Mouse (Mus musculus): ENCODE data around the gene Pex14. TPM values are rescaled to one million over a fixed set of nuclear protein-coding genes. Genes with fewer than 3 reads are reported as not detected.

Pex14 gene
- polyA plus RNA-seq, 1 experiment from 2014 or later = 43.5 TPM

DNA sequence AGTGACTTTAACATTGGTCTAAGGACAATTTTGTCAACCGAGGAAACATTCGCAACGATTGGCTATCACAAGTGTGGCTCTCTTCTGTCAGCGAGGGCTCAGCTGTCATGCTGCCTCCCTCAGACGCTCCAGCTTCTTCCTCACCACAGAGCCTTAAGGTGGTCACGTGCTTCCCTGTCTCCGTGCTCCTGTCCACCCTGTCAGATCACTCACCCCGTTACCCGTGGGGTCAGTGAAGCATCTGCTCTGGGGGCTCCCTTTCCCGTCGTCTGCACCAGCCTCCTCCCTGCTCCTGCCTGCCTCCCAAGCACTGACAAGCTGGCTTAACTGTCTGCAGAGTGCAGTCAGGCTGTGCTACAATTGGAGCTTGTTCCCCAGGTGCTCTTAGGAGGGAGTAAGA lies 119.8 kb downstream of the Pex14 start:
- peaks cover 8% of the 10 kb centered on the region; the same call in 1 of the 2 replicates for H3K4me1 ChIP-seq (replicated peaks; ENCODE audit: control insufficient read depth, insufficient read depth, low read length)

DNA sequence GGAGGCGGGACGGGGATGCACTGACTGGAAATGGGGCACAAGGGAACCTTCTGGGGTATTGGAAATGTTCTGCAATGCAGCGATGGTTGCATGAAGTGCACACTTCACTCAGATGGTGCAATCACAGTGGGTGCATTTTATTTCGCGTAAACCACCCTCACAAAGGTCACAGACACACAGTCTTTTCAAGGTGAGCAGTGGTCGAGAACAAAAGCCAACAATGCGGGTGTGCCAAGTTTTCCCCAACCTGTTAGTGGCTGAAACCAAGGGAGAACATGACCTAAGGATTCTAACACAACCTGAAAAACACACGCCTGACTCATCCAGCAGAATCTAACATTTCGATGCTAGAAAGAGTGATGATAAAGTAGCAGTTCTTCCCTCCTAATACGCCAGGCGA lies 120.8 kb downstream of the Pex14 start:
- H3K4me1 ChIP-seq (replicated peaks; ENCODE audit: control insufficient read depth, insufficient read depth, low read length) = 0 out of 2 replicates have a peak, but pooled peaks cover 6% of the 10 kb centered on the region
- no peak overlapping the region for H3K4me2 ChIP-seq (ENCODE audit: low read depth, low read length, severe bottlenecking)
- H3K9ac ChIP-seq (ENCODE audit: low read length) = no peak overlapping the region
- ATAC-seq (replicated peaks; ENCODE audit: low FRiP score) = no peak
- no peak overlapping the region for H3K27ac ChIP-seq (ENCODE audit: low read depth, low read length)
- no peaks in the 10 kb centered on the region for H3K27me3 ChIP-seq (ENCODE audit: control insufficient read depth, insufficient read depth, low read length)
- H3K36me3 ChIP-seq (ENCODE audit: control insufficient read depth, insufficient read depth, low read length) = no peaks in the 10 kb centered on the region
- WGBS = 92% methylated on average over 11 of the region's 11 CpGs
- H3K4me3 ChIP-seq (ENCODE audit: low read depth, low read length) = no peak overlapping the region
- DNase-seq (ENCODE audit: low spot score) = no peak
- H3K9me3 ChIP-seq (ENCODE audit: control insufficient read depth, low read length) = no peaks in the 10 kb centered on the region

More for the DNA sequence above, 119.8 kb downstream of the Pex14 start:
- WGBS = 76% methylated on average over 11 of the region's 11 CpGs
- H3K9me3 ChIP-seq (ENCODE audit: control insufficient read depth, low read length) = no peaks in the 10 kb centered on the region
- no peak overlapping the region for H3K9ac ChIP-seq (ENCODE audit: low read length)
- H3K27me3 ChIP-seq (ENCODE audit: control insufficient read depth, insufficient read depth, low read length) = no peaks in the 10 kb centered on the region
- H3K27ac ChIP-seq (ENCODE audit: low read depth, low read length) = no peak overlapping the region
- no peaks in the 10 kb centered on the region for H3K36me3 ChIP-seq (ENCODE audit: control insufficient read depth, insufficient read depth, low read length)
- no peak overlapping the region for H3K4me3 ChIP-seq (ENCODE audit: low read depth, low read length)
- H3K4me2 ChIP-seq (ENCODE audit: low read depth, low read length, severe bottlenecking) = no peak overlapping the region
- no peak for DNase-seq (ENCODE audit: low spot score)
- no peak for ATAC-seq (replicated peaks; ENCODE audit: low FRiP score)

DNA sequence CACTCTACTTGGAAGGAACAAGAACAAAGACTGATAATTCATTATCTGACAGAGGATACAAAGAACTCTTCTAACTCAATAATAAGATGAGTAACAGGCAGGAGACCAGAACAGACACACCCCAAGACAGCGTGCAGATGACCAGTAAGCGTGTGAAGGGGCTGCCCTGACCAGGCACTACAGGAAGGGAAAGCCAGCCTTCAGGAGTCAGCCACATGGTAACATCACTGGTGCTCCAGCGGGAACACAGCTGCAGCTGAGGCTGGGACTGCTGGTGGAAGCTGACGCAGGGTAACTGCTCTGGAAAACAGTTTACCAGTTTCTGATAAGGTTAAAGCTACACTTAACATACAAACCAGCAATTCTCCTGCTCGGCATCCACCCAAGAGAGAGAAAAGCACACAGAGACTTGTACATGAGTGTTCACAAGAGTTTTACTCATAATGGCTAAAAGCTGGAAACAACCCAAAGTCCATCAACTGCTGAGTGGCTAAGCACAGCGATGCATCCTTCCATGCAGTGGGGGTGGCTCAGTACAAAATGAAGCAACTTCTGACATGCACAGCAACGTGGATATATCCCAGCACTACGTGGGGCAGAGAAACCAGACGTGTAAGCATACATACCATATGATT lies 121.3 kb downstream of the Pex14 start:
- WGBS = 79% methylated on average over 9 of the region's 9 CpGs
- 0 out of 2 replicates have a peak, but pooled peaks cover 6% of the 10 kb centered on the region for H3K4me1 ChIP-seq (replicated peaks; ENCODE audit: control insufficient read depth, insufficient read depth, low read length)
- H3K4me2 ChIP-seq (ENCODE audit: low read depth, low read length, severe bottlenecking) = no peak overlapping the region
- no peak for ATAC-seq (replicated peaks; ENCODE audit: low FRiP score)
- H3K4me3 ChIP-seq (ENCODE audit: low read depth, low read length) = no peak overlapping the region
- no peak overlapping the region for H3K9ac ChIP-seq (ENCODE audit: low read length)
- H3K27ac ChIP-seq (ENCODE audit: low read depth, low read length) = no peak overlapping the region
- no peaks in the 10 kb centered on the region for H3K36me3 ChIP-seq (ENCODE audit: control insufficient read depth, insufficient read depth, low read length)
- H3K27me3 ChIP-seq (ENCODE audit: control insufficient read depth, insufficient read depth, low read length) = no peaks in the 10 kb centered on the region
- no peaks in the 10 kb centered on the region for H3K9me3 ChIP-seq (ENCODE audit: control insufficient read depth, low read length)
- DNase-seq (ENCODE audit: low spot score) = no peak

DNA sequence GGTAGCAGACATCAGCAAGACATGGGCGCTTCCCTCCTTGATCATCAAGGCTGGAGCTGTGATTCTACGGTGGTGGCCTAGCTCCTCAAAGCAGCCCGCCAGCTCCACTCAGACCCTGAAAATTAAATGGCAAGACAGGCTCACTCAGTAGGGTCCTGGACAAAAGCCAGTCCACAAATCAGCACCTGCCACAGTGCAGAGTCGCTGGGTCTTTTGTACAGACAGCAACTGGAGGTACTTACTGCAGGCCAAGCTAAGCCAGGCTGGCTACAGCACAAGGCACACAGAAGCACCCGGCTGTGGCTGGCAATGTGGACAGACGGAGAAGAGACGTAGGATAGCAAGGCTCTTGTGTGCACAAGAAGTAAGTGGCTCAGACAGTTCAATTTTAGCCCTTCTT lies 124.8 kb downstream of the Pex14 start:
- peaks cover 9% of the 10 kb centered on the region; the same call in 1 of the 2 replicates for H3K4me1 ChIP-seq (replicated peaks; ENCODE audit: control insufficient read depth, insufficient read depth, low read length)
- H3K27ac ChIP-seq (ENCODE audit: low read depth, low read length) = no peak overlapping the region
- no peaks in the 10 kb centered on the region for H3K27me3 ChIP-seq (ENCODE audit: control insufficient read depth, insufficient read depth, low read length)
- no peak overlapping the region for H3K4me2 ChIP-seq (ENCODE audit: low read depth, low read length, severe bottlenecking)
- H3K9ac ChIP-seq (ENCODE audit: low read length) = no peak overlapping the region
- no peak for ATAC-seq (replicated peaks; ENCODE audit: low FRiP score)
- no peak for DNase-seq (ENCODE audit: low spot score)
- WGBS = 63% methylated on average over 7 of the region's 7 CpGs
- no peaks in the 10 kb centered on the region for H3K9me3 ChIP-seq (ENCODE audit: control insufficient read depth, low read length)
- H3K36me3 ChIP-seq (ENCODE audit: control insufficient read depth, insufficient read depth, low read length) = no peaks in the 10 kb centered on the region
- H3K4me3 ChIP-seq (ENCODE audit: low read depth, low read length) = no peak overlapping the region

DNA sequence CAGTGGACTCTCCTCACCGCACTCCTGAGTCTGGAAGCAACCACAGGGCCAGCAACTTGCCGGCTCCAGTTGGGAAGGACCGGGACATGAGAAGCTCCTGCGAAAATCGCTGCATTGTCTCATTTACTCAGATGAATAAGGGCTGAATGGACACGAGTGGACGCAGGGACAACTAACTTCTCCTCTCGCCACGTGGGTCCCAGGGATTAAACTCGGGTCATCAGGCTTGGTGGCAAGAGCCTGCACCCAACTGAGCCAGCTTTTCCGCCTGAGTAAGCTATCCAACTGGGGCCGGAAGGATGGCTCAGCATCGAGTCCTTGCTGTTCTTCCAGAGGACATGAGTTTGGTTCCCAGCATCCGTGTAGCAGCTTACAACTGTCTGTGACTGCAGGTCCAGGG lies 126.3 kb downstream of the Pex14 start:
- Histone ChIP-seq H3K27me3 (ENCODE audit: control insufficient read depth, insufficient read depth, low read length) (no peaks in the 10 kb centered on the region), H3K4me2 (ENCODE audit: low read depth, low read length, severe bottlenecking) (no peak overlapping the region), H3K36me3 (ENCODE audit: control insufficient read depth, insufficient read depth, low read length) (no peaks in the 10 kb centered on the region), H3K27ac (ENCODE audit: low read depth, low read length) (no peak overlapping the region), H3K9ac (ENCODE audit: low read length) (no peak overlapping the region), H3K4me1 (replicated peaks; ENCODE audit: control insufficient read depth, insufficient read depth, low read length) (peaks cover 7% of the 10 kb centered on the region; the same call in 1 of the 2 replicates), H3K4me3 (ENCODE audit: low read depth, low read length) (no peak overlapping the region), H3K9me3 (ENCODE audit: control insufficient read depth, low read length) (no peaks in the 10 kb centered on the region)
- no peak for ATAC-seq (replicated peaks; ENCODE audit: low FRiP score)
- DNase-seq (ENCODE audit: low spot score) = no peak
- 46% methylated on average over 14 of the region's 14 CpGs for WGBS

DNA sequence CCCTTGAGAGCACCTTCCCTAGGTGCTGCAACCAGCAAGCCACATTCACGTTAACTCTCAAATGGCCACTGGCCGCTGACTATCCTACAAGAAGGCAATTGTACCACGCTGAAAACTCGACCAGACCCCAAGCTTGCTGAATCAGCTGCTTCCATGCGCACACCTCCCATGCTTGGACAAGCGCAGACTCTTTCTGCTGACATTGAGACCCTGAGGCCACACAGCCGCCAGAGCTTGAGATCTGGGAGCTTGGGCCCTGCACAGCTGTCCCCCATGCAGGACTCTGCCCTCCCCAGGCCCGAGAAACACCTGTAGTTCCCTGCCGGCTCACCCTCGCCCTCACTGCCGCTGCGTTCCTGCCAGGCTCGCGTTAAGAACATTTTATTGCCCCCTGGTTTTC lies 127.0 kb downstream of the Pex14 start:
- Histone ChIP-seq H3K4me2 (ENCODE audit: low read depth, low read length, severe bottlenecking) (no peak overlapping the region), H3K9ac (ENCODE audit: low read length) (no peak overlapping the region), H3K27me3 (ENCODE audit: control insufficient read depth, insufficient read depth, low read length) (no peaks in the 10 kb centered on the region), H3K9me3 (ENCODE audit: control insufficient read depth, low read length) (no peaks in the 10 kb centered on the region), H3K36me3 (ENCODE audit: control insufficient read depth, insufficient read depth, low read length) (no peaks in the 10 kb centered on the region), H3K4me3 (ENCODE audit: low read depth, low read length) (no peak overlapping the region), H3K27ac (ENCODE audit: low read depth, low read length) (no peak overlapping the region), H3K4me1 (replicated peaks; ENCODE audit: control insufficient read depth, insufficient read depth, low read length) (peaks cover 5% of the 10 kb centered on the region; the same call in 1 of the 2 replicates)
- ATAC-seq (replicated peaks; ENCODE audit: low FRiP score) (no peak), DNase-seq (ENCODE audit: low spot score) (no peak)
- WGBS = 88% methylated on average over 14 of the region's 14 CpGs

DNA sequence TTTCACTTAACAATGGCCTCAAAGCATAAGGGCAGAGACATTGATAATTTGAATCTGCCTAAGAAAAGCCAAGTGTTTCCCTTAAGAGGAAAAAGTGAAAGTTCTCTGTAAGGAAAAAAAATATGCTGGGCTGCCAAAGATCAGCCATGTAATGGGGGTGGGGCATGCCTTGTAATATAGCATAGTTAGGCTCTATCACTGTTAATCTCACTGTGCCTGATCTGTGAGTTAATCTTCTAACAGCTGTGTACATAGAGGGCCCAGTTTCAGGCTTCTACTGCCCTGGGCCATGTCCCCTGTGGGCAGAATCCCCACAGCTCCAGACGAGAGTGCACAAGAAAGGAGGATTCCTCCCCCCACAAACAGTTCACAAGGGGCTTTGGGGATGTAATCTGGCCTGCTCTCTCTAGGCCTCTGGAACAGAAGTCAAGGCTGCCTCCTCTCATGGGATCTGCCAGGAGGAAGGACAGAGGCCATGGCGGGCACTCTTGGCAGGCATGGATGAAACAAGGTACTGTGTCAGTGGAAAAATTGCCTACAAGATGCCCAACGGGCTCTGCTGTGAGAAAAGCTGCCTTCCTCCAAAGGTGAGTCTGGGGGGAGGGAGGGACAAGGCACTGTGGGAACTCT lies 127.9 kb downstream of the Pex14 start:
- no peak overlapping the region for H3K4me3 ChIP-seq (ENCODE audit: low read depth, low read length)
- H3K9ac ChIP-seq (ENCODE audit: low read length) = no peak overlapping the region
- H3K27ac ChIP-seq (ENCODE audit: low read depth, low read length) = no peak overlapping the region
- no peak for ATAC-seq (replicated peaks; ENCODE audit: low FRiP score)
- no peaks in the 10 kb centered on the region for H3K9me3 ChIP-seq (ENCODE audit: control insufficient read depth, low read length)
- WGBS = 51% methylated on average over 3 of the region's 3 CpGs
- no peaks in the 10 kb centered on the region for H3K36me3 ChIP-seq (ENCODE audit: control insufficient read depth, insufficient read depth, low read length)
- H3K4me1 ChIP-seq (replicated peaks; ENCODE audit: control insufficient read depth, insufficient read depth, low read length) = peaks cover 5% of the 10 kb centered on the region; the same call in 1 of the 2 replicates
- H3K4me2 ChIP-seq (ENCODE audit: low read depth, low read length, severe bottlenecking) = no peak overlapping the region
- no peak for DNase-seq (ENCODE audit: low spot score)
- H3K27me3 ChIP-seq (ENCODE audit: control insufficient read depth, insufficient read depth, low read length) = no peaks in the 10 kb centered on the region

DNA sequence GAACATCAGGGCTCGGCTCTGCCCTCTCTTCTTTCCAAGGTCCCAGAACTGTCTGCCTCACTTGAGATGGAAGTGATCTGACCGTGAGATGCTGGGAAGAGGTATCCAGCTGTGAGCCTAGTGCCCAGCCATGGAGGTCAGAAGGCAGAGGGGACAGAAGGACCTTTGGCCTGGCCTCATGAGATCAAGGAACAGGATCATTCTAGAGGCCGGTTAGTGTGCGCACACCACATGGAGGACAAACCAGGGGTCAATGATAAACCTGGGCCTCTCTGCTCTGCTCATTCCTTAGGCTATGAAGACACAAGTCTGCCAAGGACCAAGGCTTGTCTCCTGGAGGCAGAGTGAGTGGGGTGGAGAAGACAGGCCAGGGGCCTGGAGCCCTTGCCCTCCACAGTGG lies 128.9 kb downstream of the Pex14 start:
- Histone ChIP-seq H3K9me3 (ENCODE audit: control insufficient read depth, low read length) (no peaks in the 10 kb centered on the region), H3K4me1 (replicated peaks; ENCODE audit: control insufficient read depth, insufficient read depth, low read length) (peaks cover 5% of the 10 kb centered on the region; the same call in 1 of the 2 replicates), H3K9ac (ENCODE audit: low read length) (no peak overlapping the region), H3K27ac (ENCODE audit: low read depth, low read length) (no peak overlapping the region), H3K4me3 (ENCODE audit: low read depth, low read length) (no peak overlapping the region), H3K36me3 (ENCODE audit: control insufficient read depth, insufficient read depth, low read length) (no peaks in the 10 kb centered on the region), H3K27me3 (ENCODE audit: control insufficient read depth, insufficient read depth, low read length) (no peaks in the 10 kb centered on the region), H3K4me2 (ENCODE audit: low read depth, low read length, severe bottlenecking) (no peak overlapping the region; the same call in 1 of the 2 replicates)
- no peak for ATAC-seq (replicated peaks; ENCODE audit: low FRiP score)
- WGBS = 80% methylated on average over 4 of the region's 4 CpGs
- DNase-seq (ENCODE audit: low spot score) = no peak

DNA sequence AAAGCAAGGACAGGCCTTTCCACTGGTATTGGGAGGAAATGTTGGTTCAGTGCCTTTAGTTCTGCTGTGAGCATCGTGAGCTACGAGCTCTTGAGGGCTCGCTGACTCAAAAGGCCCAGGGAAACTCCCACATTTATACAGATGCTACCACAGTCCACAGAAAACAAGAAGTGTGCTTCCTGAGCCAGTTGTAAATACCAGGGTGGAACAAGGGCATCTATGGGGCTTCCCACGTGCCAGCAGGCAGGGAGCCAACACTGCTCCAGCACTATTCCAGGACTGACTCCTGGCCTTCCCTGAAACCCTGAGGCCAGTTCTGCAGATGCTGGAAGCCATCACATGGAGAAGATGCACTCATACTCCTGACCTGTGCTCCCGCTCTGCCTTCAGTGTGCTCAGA lies 130.1 kb downstream of the Pex14 start:
- H3K36me3 ChIP-seq (ENCODE audit: control insufficient read depth, insufficient read depth, low read length) = no peaks in the 10 kb centered on the region
- no peak overlapping the region for H3K4me3 ChIP-seq (ENCODE audit: low read depth, low read length)
- peaks cover 5% of the 10 kb centered on the region; the same call in 1 of the 2 replicates for H3K4me1 ChIP-seq (replicated peaks; ENCODE audit: control insufficient read depth, insufficient read depth, low read length)
- no peak for DNase-seq (ENCODE audit: low spot score)
- no peak overlapping the region for H3K9ac ChIP-seq (ENCODE audit: low read length)
- WGBS = 83% methylated on average over 5 of the region's 5 CpGs
- no peak overlapping the region for H3K27ac ChIP-seq (ENCODE audit: low read depth, low read length)
- ATAC-seq (replicated peaks; ENCODE audit: low FRiP score) = no peak
- H3K4me2 ChIP-seq (ENCODE audit: low read depth, low read length, severe bottlenecking) = no peak overlapping the region
- no peaks in the 10 kb centered on the region for H3K9me3 ChIP-seq (ENCODE audit: control insufficient read depth, low read length)
- H3K27me3 ChIP-seq (ENCODE audit: control insufficient read depth, insufficient read depth, low read length) = no peaks in the 10 kb centered on the region
